Mouse (Mus musculus) mouse embryonic stem cell (cell line): Measurements from ENCODE around the gene Psma5.

Experiments used
- in situ Hi-C, 2 experiments: fragments of 300-500 bp; cut with MboI; formaldehyde crosslinking; loops; 1 replicate in 1 of 2; 3 replicates in 1 of 2; pipeline ENCODE4 v1.14.3; 2019 to 2020; ENCODE audit warnings: low sequenced_read_pairs in 2 of 2, low pct_unique_long_range_greater_than_20kb in 1 of 2, mixed read lengths in 1 of 2; ENCODE audit not compliant: unreplicated experiment in 1 of 2

The Psma5 gene

DNA sequence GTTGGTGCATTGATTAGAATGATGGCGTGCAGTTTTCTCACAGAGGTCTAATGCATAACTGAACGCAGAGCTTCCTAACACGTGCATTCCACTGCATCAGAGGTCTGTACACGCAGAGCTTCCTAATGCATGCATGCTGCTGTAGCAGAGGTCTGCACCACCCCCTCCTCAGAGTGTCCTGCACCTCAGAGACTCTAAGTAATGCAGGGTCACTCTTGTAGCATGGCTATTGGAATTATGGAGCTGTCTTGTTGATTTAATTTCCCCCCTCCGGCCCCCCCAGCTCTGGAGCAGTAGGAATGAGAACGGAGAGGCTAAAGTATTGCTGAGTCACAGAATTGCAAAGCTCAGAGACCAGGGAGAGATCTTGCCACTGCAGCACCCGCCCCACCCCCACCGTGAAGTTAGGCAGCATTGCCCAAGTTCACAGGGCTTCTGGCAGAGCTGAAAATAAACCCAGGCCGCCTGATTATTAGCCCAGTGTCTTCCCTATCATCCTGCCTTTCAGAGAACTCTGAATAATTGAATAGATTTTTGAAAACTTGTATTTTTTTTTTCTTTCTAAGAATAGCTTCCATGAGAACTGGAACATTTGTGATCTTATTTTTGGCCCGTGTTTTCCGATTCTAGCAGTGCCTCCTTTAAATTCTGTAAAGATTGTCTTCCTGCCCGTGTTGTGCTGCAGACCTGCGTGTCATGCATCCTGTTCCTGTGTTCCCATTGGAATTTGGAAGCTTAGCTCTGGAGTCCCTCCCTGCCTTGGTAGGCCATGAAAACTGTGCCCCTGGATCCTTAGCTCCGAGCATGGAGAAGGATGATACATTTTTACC, 39.7 kb downstream of the Psma5 start:
- in situ Hi-C loops = no loop called here

DNA sequence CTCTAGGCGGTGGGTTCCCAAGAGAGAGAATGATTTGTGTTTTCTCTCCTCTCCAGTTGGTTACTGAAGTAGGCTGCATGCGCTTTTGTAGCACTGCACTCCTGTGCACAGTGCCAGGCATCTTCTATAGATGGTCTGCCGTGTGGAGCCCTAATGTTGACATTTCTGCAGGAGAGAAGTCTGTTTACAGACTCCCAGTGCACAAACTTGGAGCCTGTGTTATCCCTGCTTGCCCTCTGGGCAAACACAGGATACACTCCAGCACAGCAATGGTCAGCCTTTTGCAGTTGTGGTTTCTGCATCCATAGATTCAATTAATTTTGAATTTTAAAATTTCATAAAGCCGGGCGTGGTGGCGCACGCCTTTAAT, 40.3 kb downstream of the Psma5 start:
- in situ Hi-C loops = no loop called here

DNA sequence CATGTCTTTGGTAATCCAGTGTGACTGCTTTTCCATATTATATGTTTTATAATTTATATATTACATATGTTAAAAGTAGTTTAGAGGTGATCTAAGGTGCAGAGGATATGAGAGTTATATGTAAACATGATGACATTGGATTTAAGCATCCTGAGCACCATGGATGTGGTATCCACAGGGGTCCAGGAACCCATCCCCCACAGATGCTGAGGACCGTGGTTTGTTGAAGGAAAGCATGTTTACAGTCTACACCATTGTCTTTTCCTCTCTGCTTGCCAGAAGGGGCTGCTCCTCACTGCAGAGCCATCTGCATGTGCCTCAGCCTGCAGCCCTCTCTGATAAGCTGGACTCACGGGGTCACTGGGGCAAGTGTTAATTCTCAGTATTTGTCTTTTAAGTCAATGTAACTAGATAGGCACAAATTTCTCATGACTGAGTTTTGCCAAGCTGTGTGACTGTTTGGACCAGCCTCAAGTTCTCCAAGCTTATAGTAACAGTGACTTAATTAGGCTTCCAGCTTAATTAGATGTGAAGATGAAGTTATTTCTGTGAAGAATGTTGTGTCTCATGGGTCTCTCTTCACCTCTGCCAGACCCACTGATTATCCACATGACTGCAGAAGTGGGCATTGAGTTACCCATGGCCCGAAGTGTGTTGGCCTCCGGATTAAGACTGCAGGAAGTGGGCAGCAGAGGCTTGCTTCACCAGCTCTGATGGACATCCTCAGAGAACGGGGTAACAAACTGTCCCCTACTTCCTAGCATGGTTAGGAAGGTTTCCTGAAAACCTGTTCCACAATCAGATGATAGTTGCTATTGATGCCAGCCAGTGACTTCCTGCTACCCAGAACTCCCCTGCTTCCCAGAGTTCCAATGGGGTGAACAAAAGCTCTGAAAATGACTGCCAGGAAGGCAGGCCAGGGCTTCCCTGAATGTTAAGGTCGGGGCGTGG, 41.2 kb downstream of the Psma5 start:
- in situ Hi-C loops = no loop called here

DNA sequence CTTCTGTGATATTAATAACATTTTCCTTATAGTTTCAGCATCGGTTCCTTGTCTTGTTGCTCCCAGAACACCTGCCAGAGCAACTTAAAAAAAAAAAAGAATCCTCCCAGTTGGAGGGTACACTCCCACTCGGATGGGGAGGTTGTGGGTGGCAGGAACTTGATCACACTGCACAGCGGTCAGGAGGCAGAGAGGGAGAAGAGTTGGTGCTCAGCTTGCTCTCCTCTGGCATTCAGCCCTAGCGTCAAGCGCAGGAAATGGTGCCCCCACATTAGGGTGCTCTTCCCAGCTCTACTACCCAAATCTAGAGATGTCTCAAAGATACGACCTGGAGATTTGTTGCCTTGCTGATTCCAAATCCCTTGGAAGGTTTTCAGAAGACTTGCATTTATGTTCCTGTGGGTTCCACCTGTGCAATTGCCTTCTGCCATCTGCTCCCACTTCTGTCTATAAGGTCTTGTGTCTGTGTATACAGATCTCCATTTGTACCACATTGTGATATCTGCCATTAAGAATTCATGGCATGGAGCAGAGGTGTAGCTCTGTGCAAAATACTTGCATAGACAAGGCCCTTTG, 43.8 kb downstream of the Psma5 start:
- in situ Hi-C loops = no loop called here

DNA sequence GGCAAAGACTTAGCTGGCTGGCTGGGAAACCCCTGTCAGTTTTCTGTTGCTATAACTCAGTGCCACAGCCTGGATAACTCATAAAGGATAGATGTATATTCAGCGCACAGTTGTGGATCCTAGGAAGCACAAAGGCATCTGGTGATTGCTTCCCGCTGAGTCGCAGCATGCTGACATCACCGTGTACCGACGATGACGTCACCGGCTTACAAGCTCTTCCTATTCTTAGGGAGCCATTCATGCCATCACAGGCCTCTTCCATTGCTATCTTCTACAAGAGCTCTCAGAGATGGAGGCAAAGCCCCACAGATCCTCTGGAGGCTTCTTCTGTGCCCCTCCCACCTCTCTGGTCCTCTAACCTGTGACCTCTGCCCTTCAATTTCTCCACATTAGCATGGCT, 47.0 kb downstream of the Psma5 start:
- in situ Hi-C loops = no loop called here

DNA sequence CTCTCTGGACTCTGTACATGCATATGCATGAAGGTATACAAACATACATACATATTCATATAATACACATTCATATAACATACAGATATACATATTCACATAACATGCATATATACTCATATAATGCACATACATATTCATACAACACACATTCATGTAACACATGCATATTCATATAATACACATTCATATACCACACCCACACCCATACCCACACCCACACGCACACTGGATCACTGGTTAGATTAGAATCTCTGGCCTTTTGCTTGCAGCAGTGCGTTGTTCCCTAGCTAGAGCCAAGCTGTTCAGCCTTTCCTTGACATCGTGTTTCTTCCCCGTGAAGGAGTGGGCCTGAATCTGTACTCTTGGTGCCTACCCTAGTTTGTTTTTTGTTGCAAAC, 48.0 kb downstream of the Psma5 start:
- in situ Hi-C loops = no loop called here

DNA sequence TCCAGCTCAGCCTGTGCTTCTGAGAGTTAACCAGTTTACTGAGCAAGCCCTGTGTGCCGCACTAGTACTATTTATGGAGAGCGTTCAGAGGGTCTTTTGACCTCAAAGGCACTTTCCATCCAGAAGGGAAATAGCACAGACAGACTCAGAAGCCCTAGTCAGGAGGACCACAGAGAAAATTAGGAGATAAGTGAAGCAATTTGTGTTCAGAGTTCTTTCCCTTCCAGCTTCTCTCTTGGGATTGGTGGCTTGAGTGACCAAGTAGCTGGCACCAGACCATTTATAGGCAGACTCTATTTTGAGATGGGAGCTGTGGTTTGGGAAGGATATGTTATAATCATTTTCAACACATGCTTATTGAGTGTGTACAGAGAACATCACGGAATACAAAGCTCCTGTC, 49.7 kb downstream of the Psma5 start:
- in situ Hi-C loops = no loop called here

DNA sequence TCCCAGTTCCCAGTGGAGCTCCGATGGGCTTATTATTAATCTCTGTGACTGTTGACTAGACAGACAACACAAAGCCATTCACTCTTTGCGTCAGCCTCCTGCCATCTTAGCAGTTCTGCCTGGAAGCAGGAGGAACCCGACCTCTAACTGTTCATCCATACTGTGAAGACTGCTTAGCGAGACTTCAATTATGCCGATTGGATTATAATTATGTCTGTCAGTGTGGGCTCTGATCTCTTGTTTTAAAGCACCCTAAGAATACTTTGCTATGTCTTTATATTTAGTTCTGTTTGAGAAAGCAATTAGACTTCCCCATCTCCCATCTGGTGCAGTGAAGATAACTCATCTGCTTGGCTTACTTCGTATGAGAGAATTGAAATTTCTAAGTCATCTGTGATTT, 50.8 kb downstream of the Psma5 start:
- in situ Hi-C loops = no loop called here

DNA sequence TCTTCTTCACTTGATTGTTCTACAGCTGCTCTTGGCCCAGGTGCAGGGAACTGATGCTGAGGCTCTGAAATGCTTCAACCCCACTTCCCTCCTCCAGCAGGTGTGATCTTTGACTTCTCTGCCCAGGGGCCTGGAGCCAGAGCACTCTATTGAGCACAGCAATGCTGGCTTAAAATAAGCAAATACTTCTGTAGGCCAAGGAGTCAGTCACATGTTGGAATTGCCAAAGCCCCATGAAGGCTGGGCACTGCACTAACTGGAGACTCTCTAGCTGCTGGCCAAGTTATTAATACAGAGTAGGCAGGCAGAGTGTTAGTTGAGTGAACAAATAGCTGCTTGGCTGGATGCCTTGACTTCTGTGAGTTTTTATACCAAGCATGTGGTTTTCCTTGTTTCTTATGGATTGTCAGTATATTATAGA, 54.2 kb downstream of the Psma5 start:
- in situ Hi-C loops = no loop called here

DNA sequence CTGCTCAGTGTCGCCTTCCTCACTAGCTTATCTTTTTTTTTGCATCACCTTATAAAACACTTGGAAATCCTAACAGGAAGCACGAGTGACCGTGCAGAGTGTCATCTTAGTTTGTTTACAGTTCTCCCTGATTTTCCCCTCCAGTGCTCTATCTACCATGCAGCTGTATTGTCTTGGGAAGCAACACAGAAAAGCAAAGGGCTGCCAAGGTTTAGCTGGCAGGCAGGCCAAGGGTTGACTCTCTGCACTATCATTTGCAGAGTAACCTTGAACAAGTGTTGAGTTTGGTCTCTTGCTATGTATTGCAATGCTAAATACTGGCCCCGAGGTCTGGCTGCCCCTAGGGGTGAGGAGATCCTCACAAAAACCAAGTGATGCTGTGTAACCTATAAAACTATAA, 55.0 kb downstream of the Psma5 start:
- in situ Hi-C loops = no loop called here

DNA sequence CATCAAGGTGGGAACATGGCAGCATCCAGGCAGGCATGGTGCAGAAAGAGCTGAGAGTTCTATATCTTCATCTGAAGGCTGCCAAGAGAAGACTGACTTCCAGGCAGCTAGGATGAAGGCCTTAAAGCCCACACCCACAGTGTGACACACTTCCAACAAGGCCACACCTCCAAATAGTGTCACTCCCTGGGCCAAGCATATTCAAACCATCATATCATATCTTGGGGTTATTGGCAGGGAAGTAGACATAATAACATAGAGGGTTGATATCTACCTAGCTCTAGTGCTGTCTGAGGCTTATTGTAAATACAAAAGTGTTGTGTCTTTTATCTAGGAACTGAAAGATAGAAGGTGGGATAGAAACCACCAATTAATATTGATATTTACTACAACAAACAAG, 55.7 kb downstream of the Psma5 start:
- in situ Hi-C loops = no loop called here

DNA sequence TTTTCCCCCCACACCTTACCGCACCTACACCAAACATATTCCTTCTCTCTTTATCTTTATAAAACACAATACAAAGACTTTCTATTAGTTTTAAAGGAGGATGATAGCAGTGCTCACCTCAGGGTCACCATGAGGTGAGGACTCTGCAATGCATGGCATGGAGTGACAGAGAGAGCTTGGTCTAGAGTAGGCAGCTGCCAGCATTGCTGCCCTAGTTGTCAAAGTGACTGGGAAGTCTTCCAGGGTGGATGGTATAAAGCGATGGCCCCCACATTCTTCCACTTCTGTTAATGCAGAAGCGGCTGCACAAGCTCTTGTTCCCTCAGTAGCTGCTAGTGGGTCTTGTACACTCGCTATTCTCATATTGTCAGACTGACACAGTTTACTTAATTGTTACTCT, 56.4 kb downstream of the Psma5 start:
- in situ Hi-C loops = no loop called here

DNA sequence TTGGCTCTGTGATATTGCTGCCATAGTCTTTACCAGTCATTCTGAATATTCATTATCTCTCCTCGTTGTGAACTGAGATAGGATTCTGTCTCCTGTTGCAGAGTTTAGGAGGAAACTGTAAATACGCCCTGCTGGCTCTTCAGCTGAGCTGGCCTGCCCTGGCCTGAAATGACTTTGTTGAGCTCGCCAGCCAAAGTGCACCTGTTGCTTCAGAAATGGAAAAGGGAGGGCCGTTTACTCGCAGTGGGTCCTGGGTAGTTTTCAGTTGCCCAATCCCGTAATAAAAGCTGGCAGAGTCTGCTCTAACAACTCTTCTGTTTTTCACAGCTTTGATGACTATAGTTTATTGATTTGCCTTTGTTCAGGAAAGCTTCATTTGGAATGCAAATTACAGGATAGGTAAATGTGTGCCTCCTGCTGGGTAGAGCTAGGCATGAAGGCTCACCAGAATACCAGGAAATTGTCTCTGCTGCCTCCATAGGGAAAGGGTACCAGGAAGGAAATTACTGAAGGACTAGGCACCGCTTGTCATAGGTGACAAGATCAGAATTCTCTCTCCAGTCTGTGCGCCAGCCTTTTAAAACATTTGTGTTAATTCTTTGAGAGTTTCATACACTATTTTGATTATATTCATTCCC, 57.4 kb downstream of the Psma5 start:
- in situ Hi-C loops = no loop called here

DNA sequence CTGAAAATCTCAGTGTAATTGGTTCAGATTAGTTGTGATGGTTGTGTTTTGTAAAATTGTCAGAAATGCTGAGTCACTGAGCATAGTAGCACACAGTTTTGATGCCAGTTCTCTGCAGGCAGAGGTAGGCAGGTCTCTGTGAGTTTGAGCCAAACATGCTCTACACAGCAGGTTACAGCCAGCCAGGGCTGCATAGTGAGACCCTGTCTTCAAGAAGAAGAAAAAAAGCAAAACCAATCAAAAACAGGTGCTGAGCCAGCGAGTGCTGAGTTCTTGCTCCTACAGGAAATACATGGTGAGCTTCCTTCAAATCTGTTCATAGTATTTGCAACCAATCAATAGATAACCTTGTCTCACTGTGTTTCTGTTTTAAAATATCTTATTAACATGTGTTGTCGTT, 61.8 kb downstream of the Psma5 start:
- in situ Hi-C loops = no loop called here

DNA sequence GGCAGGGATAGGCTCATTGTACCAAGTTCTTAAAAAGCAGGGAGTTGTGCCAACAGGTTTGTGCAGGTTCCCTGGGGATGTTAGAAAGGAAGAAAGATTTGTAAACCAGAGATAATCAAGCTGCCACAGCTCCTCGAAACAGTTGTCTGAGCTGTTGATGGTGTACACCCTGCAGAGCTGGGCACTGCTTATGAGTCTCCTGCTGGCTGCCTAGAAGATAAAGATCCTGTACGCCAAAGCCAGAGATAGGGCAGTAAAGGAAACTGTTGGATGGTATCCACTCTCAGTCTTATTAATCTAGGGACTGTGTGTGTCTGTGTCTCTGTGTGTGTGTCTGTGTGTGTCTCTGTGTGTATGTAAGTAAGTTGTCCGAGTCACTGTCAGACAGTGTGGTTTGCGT, 64.9 kb downstream of the Psma5 start:
- in situ Hi-C loops = no loop called here

DNA sequence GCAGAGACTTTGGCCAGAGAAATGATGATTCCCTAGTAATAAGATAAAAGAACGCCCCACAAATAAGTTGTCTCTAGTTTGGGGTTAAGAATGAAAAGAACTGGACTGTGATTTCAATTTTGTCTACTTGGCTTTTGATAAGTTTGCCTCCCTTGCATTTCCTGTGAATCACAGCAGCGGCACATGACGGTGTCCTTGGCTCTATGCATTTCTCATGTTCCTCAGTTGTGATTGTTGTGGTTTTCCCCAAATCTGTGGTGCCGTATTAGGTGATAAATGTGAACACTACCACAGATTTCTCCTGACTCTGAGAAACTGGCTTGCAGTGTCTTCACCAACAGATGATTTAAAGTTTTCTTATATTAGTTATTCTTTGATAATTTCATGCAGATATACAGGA, 65.4 kb downstream of the Psma5 start:
- in situ Hi-C loops = no loop called here

DNA sequence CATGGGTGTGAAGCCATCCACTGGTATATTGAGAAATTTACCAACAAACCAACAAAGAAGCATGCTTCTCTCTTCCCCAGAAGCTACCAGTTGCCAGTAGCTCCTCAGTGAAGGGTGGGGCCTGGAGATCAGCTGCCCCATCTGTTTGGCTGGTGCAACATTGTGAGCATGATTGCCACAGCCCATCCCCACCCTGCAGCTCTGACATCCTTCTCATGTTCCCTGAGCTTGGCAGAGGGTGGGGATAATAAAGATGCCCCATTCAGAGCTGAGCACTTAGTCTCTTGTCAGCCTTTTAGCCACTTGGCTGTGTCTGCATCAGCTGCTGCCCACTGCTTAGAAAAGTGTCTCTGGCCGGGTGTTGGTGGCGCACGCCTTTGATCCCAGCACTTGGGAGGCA, 66.2 kb downstream of the Psma5 start:
- in situ Hi-C loops = no loop called here

DNA sequence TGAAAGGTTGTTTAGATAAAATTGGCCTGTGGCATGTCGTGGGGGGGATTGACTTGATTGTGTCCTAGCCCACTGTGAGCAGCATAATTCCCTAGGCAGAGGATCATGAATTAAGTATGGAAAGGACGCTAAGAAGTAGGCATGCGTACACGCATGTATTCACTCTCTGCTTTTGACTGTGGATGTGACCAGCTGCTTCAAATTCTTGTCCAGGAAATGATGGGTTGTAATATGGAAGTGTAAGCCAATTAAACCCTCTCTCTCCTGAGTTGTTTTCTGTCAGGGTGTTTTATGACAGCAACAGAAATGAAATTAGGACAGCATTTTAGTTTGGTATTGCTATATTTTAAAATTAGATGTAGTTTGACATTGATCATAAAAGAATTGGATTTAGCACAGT, 68.1 kb downstream of the Psma5 start:
- in situ Hi-C loops = no loop called here

DNA sequence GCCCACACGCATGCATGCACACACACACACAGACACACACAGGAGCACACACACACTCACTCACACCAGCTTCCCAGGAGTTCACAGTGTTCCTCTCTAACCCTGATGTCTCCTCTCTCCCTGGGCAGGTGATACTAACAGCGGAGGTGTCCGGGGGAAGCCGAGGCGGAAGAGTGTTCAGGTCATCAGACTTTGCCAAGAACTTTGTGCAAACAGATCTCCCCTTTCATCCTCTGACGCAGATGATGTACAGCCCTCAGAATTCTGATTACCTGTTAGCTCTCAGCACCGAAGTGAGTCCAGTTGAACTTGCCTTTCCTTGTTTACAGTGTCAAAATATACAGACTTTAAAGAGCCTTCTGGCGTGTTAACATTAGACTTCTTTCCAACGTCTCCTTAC, 68.8 kb downstream of the Psma5 start:
- in situ Hi-C loops = no loop called here
